Mouse (Mus musculus) stomach, embryonic 14.5 days (tissue): ENCODE measurements around the gene 1700018B08Rik. TPM values are rescaled to one million over a fixed set of nuclear protein-coding genes. Genes with fewer than 3 reads are reported as not detected.
A peak's percentile ranks its signal among the peaks of the same experiment; 100 is the strongest.

Experiments used
- ATAC-seq: fragments of 200-750 bp; cut with Nextera tagmentation; 2 replicates; pipeline ENCODE4 v1.8.0; 2017; ENCODE audit warnings: low read depth, moderate TSS enrichment; ENCODE audit not compliant: insufficient number of reproducible peaks, insufficient read depth, low FRiP score
- H3K27ac ChIP-seq: fragments of 300-500 bp; sonication (generic); 2 replicates; pipeline ENCODE4 v1.5.1; 2014; ENCODE audit warnings: mild to moderate bottlenecking, low read length, moderate library complexity, mixed read lengths
- H3K27me3 ChIP-seq: fragments of 300-500 bp; sonication (generic); 2 replicates; pipeline ENCODE4 v1.6.1; 2014; ENCODE audit warnings: low read length, control low read depth, mixed read lengths; ENCODE audit not compliant: control insufficient read depth, insufficient read depth
- H3K36me3 ChIP-seq: fragments of 300-500 bp; sonication (generic); 2 replicates; pipeline ENCODE4 v1.6.1; 2014; ENCODE audit warnings: mild to moderate bottlenecking, control low read depth, low read length, moderate library complexity, mixed read lengths; ENCODE audit not compliant: control insufficient read depth, insufficient read depth
- H3K4me1 ChIP-seq: fragments of 300-500 bp; sonication (generic); 2 replicates; pipeline ENCODE4 v1.6.1; 2014; ENCODE audit warnings: low read length, control low read depth, mixed read lengths; ENCODE audit not compliant: control insufficient read depth, insufficient read depth
- H3K4me2 ChIP-seq: fragments of 300-500 bp; sonication (generic); replicated peaks from 2 replicates; pipeline ENCODE4 v1.6.1; 2014; ENCODE audit warnings: low read depth, low read length, control low read depth
- H3K4me3 ChIP-seq: fragments of 300-500 bp; sonication (generic); 2 replicates; pipeline ENCODE4 v1.5.1; 2014; ENCODE audit warnings: low read depth, low read length, control low read depth
- H3K9ac ChIP-seq: fragments of 300-500 bp; sonication (generic); replicated peaks from 2 replicates; pipeline ENCODE4 v1.6.1; 2014; ENCODE audit warnings: low read depth, mild to moderate bottlenecking, control low read depth, low read length, moderate library complexity, mixed read lengths
- H3K9me3 ChIP-seq: fragments of 300-500 bp; sonication (generic); 2 replicates; pipeline ENCODE4 v1.6.1; 2016; ENCODE audit warnings: low read depth, low read length, control low read depth; ENCODE audit not compliant: control insufficient read depth
- WGBS: fragments of 180-500 bp; shearing (Covaris S2); extraction: QIAGEN DNeasy Blood & Tissue Kit; methylation state at CpG from one replicate; pipeline ENCODE4 v1.1.7; 2014; 5-methylcytosine and 5-hydroxymethylcytosine counted together
- polyA plus RNA-seq: library from polyadenylated mRNA; unstranded; fragments of >200 nt; fragmentation: Nextera tagmentation; extraction: Ambion mirVana; gene quantifications from 2 replicates; pipeline ENCODE4 v1.2.1, GENCODE M21; 2014

1700018B08Rik gene
- polyA plus RNA-seq, result not detected in 2 replicates

DNA sequence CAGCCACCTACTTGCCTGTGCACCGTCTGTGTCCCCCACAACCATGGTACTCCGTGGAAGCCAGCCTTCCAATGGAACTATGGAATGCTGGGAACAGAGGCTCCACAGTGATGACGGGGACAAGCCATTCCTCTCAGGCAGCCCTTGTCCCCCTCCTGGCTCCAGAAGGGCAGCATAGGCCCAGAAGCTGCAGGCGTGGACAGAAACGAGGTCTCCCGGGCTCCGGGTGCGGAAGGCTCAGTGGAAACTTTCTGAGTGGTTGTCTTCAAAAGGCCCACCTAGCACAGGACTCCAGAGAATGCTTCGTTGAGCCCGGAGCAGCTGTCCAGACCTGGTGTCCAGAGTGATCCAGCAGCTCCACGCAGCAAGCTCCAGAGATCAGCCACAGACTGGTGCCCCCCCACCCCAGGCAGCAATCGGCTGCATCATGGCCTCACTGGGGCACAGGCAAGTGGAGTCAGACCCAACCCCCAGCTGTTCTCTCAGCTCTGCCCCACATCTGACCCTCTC, at the start of gene 1700018B08Rik:
1700018B08Rik (minus strand) TSS at position 45 of the 510 bp plus-strand sequence.
- H3K36me3 ChIP-seq, result no peaks in the 10 kb centered on the region
- no peak within 1 kb of the TSS for H3K27ac ChIP-seq
- WGBS, result 82% methylated on average over 12 of the region's 12 CpGs
- no peak for ATAC-seq
- H3K27me3 ChIP-seq, result no peaks in the 10 kb centered on the region
- no peak within 1 kb of the TSS for H3K4me3 ChIP-seq
- no peaks in the 10 kb centered on the region for H3K9me3 ChIP-seq
- peaks cover 3% of the 10 kb centered on the region; the same call in 1 of the 2 replicates for H3K4me1 ChIP-seq
- H3K9ac ChIP-seq, result no peak within 1 kb of the TSS
- no peak within 1 kb of the TSS for H3K4me2 ChIP-seq

DNA sequence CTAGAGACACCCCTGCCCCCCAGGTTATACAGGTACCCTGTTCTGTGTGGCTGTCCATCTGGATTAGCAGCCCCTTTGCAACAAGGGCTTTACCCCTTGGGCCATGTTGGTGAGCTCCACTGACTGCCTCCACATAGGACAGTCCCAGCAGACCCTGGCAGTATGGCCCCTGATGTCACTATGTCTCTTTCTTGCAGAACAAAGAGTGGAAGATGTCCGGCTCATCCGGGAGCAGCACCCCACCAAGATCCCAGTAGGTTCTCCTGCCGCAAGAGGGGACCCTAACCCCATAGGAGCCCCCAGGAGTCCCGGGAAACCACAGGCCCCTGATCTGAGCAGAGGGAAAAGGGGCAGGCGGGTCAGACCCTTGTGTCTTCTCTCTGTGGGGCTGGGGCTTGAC, 49.2 kb upstream of the 1700018B08Rik start:
- Histone ChIP-seq H3K9ac (no peak overlapping the region), H3K27ac (no peak overlapping the region), H3K36me3 (peaks cover 22% of the 10 kb centered on the region), H3K27me3 (no peaks in the 10 kb centered on the region), H3K9me3 (no peaks in the 10 kb centered on the region), H3K4me1 (peaks cover 12% of the 10 kb centered on the region), H3K4me3 (no peak overlapping the region), H3K4me2 (no peak overlapping the region)
- 87% methylated on average over 5 of the region's 5 CpGs for WGBS
- no peak for ATAC-seq

DNA sequence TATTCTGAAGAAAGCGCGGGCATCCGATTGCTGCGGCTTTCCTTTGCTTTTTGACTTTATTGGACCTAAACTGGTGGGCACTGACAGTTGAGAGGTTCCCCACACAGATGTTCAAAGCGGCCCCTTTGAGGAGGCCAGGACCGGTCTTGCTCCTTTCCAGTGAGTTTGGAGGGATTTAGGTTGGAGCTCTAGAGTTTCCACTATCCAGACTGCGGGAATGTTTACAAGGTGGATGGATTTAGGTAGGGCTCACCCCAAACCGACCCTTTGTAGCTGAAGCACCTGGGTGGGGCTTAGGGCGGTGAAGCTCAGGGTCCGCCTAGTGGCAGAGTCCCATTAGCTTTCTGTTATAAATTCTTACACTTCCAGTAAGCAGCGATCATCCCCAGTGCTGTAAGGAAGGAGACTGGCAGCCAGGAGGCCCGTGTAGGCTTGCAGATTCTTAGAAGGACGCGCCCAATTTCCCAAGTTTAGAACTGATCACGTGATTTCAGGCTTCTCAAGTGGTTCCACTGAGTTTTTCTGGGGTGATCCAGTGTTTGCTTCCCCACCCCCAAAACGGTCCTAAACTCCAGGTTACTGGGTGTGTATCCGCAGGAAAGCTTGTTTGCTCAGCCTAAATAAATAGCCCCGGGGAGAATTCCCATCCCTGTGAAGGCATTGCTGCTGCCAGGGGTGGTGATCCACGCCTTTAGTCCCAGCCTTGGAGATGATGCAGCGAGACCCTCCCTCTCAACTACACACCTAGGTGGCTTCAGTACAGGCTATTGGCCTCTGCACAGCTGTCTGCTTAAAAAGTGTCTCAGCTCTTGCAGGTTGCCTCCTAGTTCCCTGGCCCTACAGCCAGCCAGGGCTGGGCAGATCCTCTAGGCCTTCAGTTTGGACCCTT, 47.3 kb upstream of the 1700018B08Rik start:
- Histone ChIP-seq H3K27me3 (no peaks in the 10 kb centered on the region), H3K36me3 (peaks cover 18% of the 10 kb centered on the region; the same call in 1 of the 2 replicates), H3K27ac (peak overlapping the region; percentile 69; the same call in 1 of the 2 replicates), H3K9ac (peak overlapping the region; percentile 78), H3K4me1 (peaks cover 12% of the 10 kb centered on the region), H3K4me3 (peak overlapping the region; percentile 87), H3K4me2 (peak overlapping the region; percentile 84), H3K9me3 (no peaks in the 10 kb centered on the region)
- WGBS, result 10% methylated on average over 20 of the region's 20 CpGs
- no peak for ATAC-seq

DNA sequence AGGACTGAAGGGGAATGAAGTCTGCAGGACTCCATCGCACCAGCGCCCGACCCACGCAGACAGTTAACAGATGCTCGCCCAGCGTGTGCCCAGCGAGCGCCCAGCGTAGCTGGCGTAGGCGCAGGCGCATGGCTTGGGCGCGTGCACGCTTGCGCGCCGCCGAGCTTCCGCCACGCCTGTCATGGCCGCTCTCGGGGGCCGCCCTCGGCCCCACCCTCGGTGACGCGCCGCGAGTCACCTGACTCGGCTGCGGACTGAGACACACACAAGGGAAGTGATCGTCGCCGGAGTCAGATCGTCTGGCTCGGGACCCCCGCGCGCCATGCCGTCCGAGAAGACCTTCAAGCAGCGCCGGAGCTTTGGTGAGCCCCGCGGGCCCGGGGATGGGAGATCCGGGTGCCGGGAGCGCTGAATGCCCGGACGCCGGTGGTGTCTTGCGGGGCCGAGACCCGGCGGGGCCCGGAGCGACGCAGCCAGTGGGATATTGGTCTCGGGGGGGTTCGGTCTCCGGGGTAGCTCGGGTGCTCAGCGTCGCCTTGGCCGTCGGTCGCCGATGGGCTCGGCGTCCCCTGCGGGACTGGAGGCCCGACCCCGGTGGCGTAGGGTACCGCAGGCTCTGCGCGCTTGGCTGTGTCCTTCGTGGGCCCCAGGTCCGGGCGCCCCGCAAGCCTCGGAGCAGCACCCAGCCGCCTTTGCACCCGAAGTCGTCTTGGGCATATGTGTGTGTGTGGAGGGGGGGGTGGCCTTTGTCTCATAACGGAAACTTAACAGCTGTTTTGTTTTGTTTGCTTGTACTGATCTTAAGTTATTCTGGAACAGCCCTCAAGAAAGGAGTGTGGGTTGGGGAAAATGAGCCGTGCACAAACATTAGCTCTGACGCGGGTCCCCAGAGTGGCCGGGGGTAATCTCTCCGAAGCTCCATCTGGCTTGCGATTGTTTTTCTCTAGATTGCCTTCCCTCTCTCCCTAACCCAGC, 46.4 kb upstream of the 1700018B08Rik start, which contains the start of gene Map1lc3b:
Map1lc3b (plus strand) TSS at position 159 of the 975 bp plus-strand sequence.
- ATAC-seq, result peak; percentile 84
- H3K27ac ChIP-seq, result peak within 1 kb of the TSS; percentile 69
- H3K4me3 ChIP-seq, result peak within 1 kb of the TSS; percentile 87
- H3K27me3 ChIP-seq, result no peaks in the 10 kb centered on the region
- peak within 1 kb of the TSS; percentile 78 for H3K9ac ChIP-seq
- under 1% methylated on average over 94 of the region's 94 CpGs for WGBS
- H3K4me2 ChIP-seq, result peak within 1 kb of the TSS; percentile 84
- H3K36me3 ChIP-seq, result peaks cover 15% of the 10 kb centered on the region; the same call in 1 of the 2 replicates
- H3K4me1 ChIP-seq, result peaks cover 12% of the 10 kb centered on the region
- no peaks in the 10 kb centered on the region for H3K9me3 ChIP-seq

DNA sequence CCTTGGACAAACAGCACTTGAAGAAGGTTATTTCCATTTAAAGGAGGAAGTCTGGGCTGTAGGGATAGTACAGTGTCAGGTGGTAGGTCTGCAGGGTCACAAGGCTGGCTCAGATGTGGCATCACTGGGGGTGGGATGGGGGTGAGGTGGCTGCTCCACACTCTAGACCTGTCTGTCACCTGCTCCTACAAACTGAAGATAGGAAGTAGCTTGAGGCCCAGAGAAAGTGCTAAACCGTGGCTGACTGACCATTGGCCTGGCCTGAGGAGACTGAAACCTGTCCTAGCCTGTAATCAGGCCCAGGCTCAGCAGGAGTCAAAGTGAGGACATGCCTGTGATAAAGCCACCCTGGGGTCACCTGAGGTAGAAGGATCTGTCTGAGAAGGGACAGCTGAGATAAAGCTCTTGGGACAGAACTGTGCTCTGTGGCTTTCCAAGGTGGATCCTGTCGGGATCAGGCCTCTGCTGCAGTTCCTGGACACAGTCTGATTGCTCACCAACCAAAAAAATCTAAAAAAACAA, 45.1 kb upstream of the 1700018B08Rik start:
- H3K36me3 ChIP-seq, result peaks cover 8% of the 10 kb centered on the region; the same call in 1 of the 2 replicates
- H3K4me1 ChIP-seq, result peaks cover 12% of the 10 kb centered on the region
- H3K4me3 ChIP-seq, result no peak overlapping the region
- ATAC-seq, result no peak
- peak overlapping the region; percentile 84; the same call in 1 of the 2 replicates for H3K4me2 ChIP-seq
- no peaks in the 10 kb centered on the region for H3K9me3 ChIP-seq
- H3K27me3 ChIP-seq, result no peaks in the 10 kb centered on the region
- 39% methylated on average over 2 of the region's 2 CpGs for whole genome bisulfite sequencing
- no peak overlapping the region for H3K27ac ChIP-seq
- H3K9ac ChIP-seq, result no peak overlapping the region

DNA sequence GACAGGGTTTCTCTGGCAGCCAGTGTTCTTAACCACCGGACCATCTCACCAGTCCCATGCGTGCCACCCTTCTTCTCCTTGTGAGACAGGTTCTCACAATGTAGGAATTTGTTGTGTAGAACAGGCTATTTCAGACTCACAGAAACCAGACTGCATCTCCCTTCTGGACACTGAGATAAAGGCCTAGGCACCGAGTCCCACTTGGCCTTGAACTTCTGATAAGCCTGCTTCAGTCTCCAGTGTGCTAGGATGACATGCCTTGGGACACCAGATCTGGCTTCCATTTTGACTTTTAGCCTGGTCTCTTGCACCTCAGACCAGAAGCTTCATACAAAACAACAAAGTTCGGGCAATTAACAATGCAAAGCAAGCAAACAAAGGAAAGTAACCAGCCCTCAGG, 44.6 kb upstream of the 1700018B08Rik start:
- H3K36me3 ChIP-seq, result peaks cover 4% of the 10 kb centered on the region; the same call in 1 of the 2 replicates
- WGBS, result 82% methylated on average over 4 of the region's 4 CpGs

DNA sequence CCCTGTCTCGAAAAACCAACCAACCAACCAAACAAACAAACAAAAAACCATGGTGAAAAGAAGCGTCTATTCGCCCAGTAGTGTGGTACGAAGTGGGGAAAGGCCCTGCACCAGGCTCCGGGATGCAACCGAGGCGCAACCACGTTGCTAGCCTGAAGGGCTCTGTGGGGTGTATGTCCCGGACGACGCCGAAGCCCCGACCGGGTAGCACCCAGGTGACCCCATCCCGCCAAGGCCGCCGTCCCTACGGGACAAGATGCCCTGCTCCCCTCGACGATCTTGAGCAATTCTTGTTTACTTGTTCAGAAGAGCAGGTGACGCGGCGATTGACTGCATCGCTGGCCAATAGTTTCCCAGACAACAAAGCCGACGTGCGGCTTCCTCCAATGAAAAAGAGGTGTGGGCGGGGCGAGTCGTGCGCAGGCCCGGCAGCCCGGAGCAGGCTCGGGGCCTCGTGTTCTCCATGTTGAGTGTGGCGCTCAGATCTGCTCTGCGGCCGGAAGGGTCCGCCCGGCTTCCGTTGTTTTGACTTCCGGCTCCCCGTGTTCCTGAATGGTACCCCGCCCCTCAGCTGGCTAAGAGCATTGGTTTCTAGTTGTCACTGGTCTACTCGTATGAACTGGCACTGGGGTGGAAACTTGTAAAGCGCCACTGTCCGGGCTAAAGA, 41.2 kb upstream of the 1700018B08Rik start:
- H3K4me2 ChIP-seq, result peak overlapping the region; percentile 51
- H3K27ac ChIP-seq, result no peak overlapping the region
- no peaks in the 10 kb centered on the region for H3K27me3 ChIP-seq
- H3K9me3 ChIP-seq, result no peaks in the 10 kb centered on the region
- WGBS, result under 1% methylated on average over 47 of the region's 47 CpGs
- peaks cover 7% of the 10 kb centered on the region; the same call in 1 of the 2 replicates for H3K4me1 ChIP-seq
- H3K9ac ChIP-seq, result peak overlapping the region; percentile 28; the same call in 1 of the 2 replicates
- H3K36me3 ChIP-seq, result no peaks in the 10 kb centered on the region
- H3K4me3 ChIP-seq, result peak overlapping the region; percentile 57
- ATAC-seq, result peak; percentile 94

More for the DNA sequence above, 44.6 kb upstream of the 1700018B08Rik start:
- H3K27ac ChIP-seq, result no peak overlapping the region
- peaks cover 12% of the 10 kb centered on the region for H3K4me1 ChIP-seq
- H3K4me3 ChIP-seq, result no peak overlapping the region
- no peak for ATAC-seq
- H3K9ac ChIP-seq, result no peak overlapping the region
- H3K4me2 ChIP-seq, result no peak overlapping the region
- H3K27me3 ChIP-seq, result no peaks in the 10 kb centered on the region
- no peaks in the 10 kb centered on the region for H3K9me3 ChIP-seq
